Mouse (Mus musculus) CD8-positive naive resting alpha-beta T cell, adult 57 days (primary cell): Measurements from ENCODE around the gene Slc22a5. TPM values are rescaled to one million over a fixed set of nuclear protein-coding genes. Genes with fewer than 3 reads are reported as not detected.

Source experiments
- total RNA-seq: library from RNA; stranded (reverse); gene quantifications from one replicate; pipeline ENCODE4 v1.2.4, GENCODE M21; 2023

Gene Slc22a5
- total RNA-seq = 11.7 TPM

DNA sequence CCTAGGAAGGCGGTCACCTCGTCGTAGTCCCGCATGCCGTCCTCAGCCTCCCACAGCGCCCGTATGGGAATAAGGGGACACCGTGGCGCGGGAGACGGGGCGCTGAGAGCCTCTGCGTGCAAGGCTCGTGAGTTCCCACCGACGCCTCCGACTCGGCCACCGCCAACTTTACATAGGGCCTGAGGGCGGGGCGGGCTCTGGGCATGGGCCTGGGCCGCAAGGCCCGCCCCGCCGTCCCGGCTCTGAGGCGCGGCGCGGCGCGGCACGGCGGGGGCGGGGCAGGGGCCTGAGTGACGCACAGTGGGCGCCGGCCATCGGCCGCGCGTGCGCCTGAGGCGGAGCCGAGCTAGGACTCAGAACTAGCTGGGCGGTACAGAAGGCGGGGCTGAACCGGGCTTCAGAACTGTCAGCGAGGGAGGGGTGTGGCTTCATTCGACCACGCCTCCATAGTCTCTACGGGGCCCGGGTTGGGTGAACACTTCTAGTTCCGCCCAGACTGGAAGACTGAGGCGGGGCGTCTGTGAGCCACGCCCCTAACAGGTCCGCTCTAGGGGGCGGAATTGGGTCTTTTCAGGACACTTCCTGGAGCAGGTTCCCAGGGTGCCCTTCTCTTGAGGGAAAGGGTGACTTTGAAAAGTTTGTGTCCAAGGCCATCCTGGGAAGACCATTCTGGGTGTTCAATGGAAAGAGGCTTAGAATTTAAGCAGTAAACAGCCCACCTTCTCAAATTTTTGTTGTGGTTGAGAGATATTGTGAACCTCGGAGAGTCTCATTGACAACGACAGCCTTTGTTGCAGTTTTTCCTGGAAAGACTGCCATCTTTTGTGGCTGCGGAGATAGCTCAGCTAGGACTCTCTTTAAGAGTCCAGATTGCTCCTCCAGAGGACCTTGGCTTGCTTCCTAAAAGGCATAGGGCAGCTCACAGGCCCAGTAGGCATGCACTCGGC lies at the start of gene Slc22a5:
TSS of gene Slc22a5 (minus strand) at position 156 of the 947 bp plus-strand sequence.

GRCm38 (mm10) chr11:53858761-53859580 lies 32.5 kb downstream of the Slc22a5 start, which contains the start of gene Gm12216:
Gm12216 (minus strand) TSS chr11:53859256.

Other genes with a start within 250 kb of the Slc22a5 start
- 27.4 TPM for gene Rad50, start 184.3 kb downstream of the Slc22a5 start, total RNA-seq
- gene Il5, start 170.9 kb downstream of the Slc22a5 start, total RNA-seq = not detected
- 280 TPM for gene Irf1, start 121.6 kb downstream of the Slc22a5 start, total RNA-seq
- 1.8 TPM for gene Gm17334, start 118.5 kb downstream of the Slc22a5 start, total RNA-seq
- gene Gm12216, start 32.4 kb downstream of the Slc22a5 start, total RNA-seq = 24.2 TPM
- gene Slc22a21, start 88.7 kb upstream of the Slc22a5 start, total RNA-seq = 0.98 TPM
- not detected for gene Slc22a4, start 136.4 kb upstream of the Slc22a5 start, total RNA-seq
- gene Pdlim4, start 177.4 kb upstream of the Slc22a5 start, total RNA-seq = 5.0 TPM
- gene P4ha2, start 208.4 kb upstream of the Slc22a5 start, total RNA-seq = 2.3 TPM